Mouse (Mus musculus): ENCODE data around the gene Camk2b.
A peak's percentile ranks its signal among the peaks of the same experiment; 100 is the strongest.
"Not testable (repeated sequence)": the region's sequence is repeated elsewhere in the genome, so short reads cannot be mapped to it uniquely, and the experiment has no call there.

Gene Camk2b

GRCm38 (mm10) chr11:6015011-6015431 is 51.1 kb downstream of the Camk2b start:
- no peak for DNase-seq (ENCODE audit: low read depth)

GRCm38 (mm10) chr11:6013359-6013758 is 52.8 kb downstream of the Camk2b start:
- DNase-seq (ENCODE audit: low read depth), result peak; percentile 25

DNA sequence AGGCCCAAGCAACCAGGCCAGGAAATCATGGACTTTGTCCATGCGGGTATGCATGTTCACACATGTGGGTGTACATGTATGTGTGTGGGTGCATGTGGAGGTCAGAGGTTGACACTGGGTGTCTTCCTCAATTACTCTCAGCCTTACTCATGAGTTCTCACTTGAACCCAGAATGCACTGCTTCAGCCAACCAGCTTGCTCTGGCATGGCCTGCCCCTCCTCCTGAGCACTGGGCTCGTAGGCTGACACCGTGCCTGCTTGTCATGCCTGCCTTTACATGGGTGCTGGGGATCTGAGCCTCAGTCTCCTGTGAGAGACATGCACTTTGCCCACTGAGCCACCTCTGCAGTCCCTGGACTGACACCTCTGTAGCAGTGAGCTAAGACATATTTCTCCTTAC is 54.3 kb downstream of the Camk2b start:
- no peak for DNase-seq (ENCODE audit: low read depth)

DNA sequence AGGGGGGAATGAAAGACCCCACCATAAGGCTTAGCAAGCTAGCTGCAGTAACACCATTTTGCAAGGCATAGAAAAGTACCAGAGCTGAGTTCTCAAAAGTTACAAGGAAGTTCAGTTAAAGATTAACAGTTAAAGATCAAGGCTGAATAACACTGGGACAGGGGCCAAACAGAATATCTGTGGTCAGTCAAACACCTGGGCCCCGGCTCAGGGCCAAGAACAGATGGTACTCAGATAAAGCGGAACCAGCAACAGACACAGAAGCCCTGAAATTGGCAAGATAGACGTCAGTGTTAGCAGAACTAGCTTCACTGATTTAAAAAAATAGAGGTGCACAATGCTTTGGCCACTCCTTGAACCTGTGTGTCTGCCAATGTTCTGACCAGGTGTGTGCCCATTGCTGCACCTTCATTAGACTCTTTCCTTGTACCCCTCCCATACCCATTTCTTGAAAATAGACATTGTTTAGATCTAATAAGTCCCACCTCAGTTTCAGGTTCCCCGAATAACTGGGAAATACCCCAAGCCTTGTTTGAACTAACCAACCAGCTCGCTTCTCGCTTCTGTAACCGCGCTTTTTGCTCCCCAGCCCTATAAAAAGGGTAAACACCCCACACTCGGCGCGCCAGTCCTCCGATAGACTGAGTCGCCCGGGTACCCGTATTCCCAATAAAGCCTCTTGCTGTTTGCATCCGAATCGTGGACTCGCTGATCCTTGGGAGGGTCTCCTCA is 55.2 kb downstream of the Camk2b start:
- not testable (repeated sequence) for DNase-seq (ENCODE audit: low read depth)

DNA sequence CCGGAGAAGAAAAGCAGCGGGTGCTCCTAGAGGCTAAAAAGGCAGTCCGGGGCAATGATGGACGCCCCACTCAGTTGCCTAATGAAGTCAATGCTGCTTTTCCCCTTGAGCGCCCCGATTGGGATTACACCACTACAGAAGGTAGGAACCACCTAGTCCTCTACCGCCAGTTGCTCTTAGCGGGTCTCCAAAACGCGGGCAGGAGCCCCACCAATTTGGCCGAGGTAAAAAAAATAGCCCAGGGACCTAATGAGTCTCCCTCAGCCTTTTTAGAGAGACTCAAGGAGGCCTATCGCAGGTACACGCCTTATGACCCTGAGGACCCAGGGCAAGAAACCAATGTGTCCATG is 58.4 kb downstream of the Camk2b start:
- not testable (repeated sequence) for DNase-seq (ENCODE audit: low read depth)

- DNase-seq (ENCODE audit: low read depth), result not testable (repeated sequence)
These were observed 59.0 kb downstream of the Camk2b start for GRCm38 (mm10) chr11:6007010-6007778.

DNA sequence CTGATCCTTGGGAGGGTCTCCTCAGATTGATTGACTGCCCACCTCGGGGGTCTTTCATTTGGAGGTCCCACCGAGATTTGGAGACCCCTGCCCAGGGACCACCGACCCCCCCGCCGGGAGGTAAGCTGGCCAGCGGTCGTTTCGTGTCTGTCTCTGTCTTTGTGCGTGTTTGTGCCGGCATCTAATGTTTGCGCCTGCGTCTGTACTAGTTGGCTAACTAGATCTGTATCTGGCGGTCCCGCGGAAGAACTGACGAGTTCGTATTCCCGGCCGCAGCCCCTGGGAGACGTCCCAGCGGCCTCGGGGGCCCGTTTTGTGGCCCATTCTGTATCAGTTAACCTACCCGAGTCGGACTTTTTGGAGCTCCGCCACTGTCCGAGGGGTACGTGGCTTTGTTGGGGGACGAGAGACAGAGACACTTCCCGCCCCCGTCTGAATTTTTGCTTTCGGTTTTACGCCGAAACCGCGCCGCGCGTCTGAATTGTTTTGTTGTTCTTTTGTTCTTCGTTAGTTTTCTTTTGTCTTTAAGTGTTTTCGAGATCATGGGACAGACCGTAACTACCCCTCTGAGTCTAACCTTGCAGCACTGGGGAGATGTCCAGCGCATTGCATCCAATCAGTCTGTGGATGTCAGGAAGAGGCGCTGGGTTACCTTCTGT is 59.7 kb downstream of the Camk2b start:
- DNase-seq (ENCODE audit: low read depth), result not testable (repeated sequence)

DNA sequence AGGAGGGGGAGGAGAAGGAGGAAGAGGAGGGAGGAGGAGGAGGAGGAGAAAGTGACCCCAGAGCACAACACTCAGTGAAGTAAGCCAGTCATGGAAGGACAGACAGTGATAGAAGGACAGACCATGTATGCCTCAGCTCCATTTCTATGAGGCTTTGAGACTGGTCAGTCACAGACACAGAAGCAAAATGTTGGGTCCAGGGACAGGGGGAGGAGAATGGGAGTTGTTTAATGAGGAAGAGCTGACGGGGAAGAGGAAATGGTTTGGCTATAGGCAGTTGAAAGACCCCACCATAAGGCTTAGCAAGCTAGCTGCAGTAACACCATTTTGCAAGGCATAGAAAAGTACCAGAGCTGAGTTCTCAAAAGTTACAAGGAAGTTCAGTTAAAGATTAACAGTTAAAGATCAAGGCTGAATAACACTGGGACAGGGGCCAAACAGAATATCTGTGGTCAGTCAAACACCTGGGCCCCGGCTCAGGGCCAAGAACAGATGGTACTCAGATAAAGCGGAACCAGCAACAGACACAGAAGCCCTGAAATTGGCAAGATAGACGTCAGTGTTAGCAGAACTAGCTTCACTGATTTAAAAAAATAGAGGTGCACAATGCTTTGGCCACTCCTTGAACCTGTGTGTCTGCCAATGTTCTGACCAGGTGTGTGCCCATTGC is 60.7 kb downstream of the Camk2b start:
- peak; percentile 85 for DNase-seq (ENCODE audit: low read depth)

DNA sequence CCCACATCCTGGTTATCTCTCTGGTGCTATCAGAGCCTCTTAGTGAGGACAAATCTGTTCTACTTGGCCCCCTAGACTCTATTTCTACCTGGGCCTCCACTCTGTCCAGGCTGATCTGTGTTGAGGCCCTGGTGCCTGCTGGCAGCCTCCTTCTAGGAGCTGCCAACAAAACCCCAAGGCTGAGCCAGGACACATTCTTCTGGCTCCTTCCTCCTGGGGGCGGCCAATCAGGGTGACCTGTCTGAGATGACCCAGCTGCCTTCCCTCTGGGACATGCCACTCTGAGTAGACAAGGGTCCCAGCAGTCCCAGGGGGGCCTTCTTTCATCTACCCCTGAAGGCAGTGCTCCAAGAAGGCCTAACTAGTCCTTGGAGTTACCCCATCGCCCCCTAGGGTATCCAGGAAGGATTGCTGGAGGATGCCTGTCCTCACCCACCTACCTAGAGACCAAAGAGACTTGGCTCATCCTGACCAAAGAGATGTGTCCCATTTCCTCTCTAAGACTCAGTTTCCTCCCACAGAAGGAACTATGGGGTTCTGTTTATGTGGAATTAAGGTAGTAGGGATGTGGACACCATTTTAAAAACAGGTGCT is 63.0 kb downstream of the Camk2b start:
- DNase-seq (ENCODE audit: low read depth), result peak; percentile 48

DNA sequence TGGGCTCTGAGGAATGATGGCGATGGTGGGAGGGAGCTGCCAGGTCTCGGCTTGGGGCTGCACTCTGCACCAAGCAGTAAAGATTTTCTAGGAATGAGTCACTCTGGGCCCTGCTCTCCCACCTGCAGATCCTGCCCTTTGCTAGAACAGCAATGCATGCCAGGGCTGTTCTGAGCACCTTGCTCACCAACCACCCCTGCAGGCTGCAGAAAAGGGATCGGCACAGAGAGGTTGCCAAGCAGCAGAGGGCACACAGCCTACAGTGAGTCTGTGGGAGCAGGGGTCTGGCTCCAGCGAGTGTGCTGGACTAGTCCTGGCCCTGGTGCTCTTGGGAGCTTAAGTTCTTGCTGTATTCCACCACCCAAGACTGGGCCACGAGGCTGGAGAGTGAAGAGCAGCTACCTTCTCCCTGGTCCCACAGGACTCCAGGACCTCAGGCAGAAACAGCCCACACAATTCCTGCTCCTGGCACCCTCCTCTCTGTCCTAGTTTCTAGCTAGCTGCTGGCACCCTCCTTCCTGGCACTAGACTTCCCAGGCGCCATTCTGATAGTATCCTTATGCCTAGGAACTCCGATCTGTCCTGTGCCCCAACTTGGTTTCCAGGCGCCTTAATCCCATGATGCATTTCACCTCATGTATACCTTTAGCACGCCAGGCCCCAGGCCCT is 64.0 kb downstream of the Camk2b start:
- DNase-seq (ENCODE audit: low read depth), result no peak

DNA sequence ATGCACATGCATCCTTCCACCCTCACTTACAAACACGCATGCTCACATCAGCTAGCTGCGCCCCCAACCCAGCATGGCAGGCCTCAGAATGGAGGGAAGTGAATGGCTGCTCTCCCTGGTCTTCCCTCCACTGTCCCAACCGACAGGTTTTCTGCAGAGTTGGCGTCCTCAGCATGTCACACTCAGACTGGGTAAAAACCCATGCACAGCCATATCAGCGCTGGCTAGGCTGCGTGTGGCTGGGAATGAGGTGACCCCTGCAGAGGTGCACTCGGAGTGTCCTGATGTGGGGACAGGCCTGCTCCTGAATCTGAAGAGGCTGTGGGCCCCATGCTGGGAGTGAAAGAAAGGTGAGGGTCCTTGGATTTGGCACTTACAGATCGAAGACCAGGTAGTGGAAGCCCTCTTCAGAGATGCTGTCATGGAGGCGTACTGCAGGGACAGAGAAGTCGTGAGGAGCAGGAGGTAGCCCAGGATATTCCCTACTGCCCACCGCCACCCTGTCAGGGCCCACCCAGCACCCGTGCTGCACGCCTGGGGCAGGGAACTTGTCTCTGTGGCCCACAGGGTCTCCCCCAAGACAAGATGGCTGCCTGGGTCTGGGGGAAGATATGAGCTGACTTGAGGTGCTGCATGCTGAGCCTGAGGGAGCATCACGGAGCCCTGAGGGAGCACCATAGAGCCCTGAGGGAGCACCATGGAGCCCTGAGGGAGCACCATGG is 65.0 kb downstream of the Camk2b start:
- DNase-seq (ENCODE audit: low read depth), result no peak

GRCm38 (mm10) chr11:5999832-6000771 is 66.1 kb downstream of the Camk2b start:
- peak; percentile 94 for DNase-seq (ENCODE audit: low read depth)

GRCm38 (mm10) chr11:5998472-5998871 is 67.7 kb downstream of the Camk2b start:
- no peak for DNase-seq (ENCODE audit: low read depth)

DNA sequence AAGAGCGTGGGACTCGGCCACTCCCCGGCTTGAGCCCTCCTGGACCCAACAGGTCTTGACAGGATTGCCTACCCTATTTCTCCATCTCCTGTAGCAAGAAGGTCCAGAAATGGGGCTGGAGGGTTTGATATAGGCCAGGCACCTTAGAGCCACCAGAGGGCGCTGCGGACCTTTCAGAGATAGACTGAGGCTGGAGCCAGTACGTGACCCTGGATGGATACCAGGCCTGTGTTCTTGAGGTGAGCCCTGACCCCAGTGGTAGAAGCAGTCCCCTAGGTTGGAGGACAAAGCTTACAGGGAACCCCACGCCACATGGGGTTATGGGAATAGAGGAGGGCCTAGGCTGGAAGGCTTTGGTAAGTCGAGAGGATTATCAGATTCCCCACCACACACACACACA is 70.2 kb downstream of the Camk2b start:
- peak; percentile 88 for DNase-seq (ENCODE audit: low read depth)

DNA sequence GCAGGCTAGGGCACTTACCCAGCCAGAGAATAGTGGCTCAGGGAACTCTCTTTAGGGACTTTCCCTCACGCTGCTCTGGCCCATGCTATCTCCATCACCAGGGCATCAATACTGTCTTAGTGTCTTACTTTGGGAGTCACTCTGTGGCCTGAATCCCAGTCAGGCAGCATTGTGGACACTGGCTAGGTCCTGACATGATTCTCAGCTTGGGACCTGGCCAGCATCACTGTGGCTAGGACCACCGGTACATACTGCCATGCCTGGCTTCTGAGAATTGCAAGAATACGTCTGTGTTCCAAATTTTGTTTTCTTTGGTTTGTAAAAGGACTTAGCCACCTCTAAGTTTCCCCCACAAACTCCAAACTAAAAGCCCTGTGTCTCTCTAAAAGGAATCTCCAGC is 71.3 kb downstream of the Camk2b start:
- DNase-seq (ENCODE audit: low read depth), result no peak

GRCm38 (mm10) chr11:5994212-5994611 is 72.0 kb downstream of the Camk2b start:
- DNase-seq (ENCODE audit: low read depth), result no peak

DNA sequence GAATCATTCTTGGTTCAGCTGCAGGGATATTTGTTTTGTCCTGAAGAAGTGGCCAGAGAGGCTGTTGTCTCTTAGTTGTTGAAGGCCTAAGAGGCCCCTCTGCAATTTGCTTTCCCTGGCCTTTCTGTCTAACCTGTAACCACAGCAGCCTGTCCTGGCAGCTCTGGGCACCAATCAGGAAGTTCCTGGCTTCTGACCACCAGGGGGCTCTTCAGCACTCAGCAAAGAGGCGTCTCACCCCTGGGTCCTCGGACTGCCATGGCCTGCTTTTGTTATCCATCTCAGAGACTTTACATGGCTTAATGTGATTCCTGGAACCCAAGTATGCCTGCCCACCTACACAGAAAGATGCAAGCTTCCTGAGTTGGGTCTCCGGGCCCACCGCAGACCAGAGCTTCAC is 75.3 kb downstream of the Camk2b start:
- peak; percentile 77 for DNase-seq (ENCODE audit: low read depth)

DNA sequence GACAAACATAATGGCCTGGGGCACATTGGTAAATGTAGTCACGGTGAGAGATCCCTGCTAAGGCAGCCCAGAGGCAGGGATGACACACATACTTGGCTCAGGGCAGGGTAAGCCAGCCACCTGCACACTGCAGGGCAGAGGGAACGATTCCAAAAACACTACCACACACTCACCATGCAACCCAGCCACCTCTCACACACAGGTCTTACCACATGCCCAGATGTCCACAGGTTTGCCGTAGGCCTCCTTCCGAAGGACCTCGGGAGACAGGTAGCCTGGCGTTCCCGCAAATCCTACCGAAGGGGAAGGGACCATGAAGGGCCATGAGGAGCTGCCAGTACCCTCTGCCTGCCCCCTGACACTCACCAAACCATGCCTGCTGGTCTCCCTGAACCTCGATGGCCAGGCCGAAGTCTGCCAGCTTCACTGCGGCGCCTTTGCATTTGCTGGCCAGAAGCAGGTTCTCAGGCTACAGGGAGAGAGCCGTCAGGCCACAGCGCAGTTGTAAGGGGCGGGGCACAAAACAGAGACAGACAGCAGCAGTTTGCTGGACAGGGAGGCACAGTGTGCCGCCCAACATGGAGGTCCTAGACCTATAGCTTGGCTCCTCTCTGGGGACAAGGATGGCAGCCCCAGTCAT is 76.1 kb downstream of the Camk2b start:
- DNase-seq (ENCODE audit: low read depth), result no peak

GRCm38 (mm10) chr11:5988126-5988525 is 78.0 kb downstream of the Camk2b start:
- DNase-seq (ENCODE audit: low read depth), result no peak
